ENCODE assay signal across 8 mouse cellular contexts in genomic region chr10:80270734-80271181, GRCm38 (mm10). TPM values are rescaled to one million over a fixed set of nuclear protein-coding genes. Genes with fewer than 3 reads are reported as not detected.
DNase-seq lines count a peak whose midpoint lies in the region; ATAC-seq lines count a peak whose summit lies in the region.

No protein-coding gene starts in this region.

- H3K27ac ChIP-seq in heart, embryonic 11.5 days (ENCODE audit: low read depth, low read length): no peak overlapping the region
- H3K27ac ChIP-seq in hindbrain, embryonic 16.5 days (ENCODE audit: low read depth, low read length): peak overlapping the region; percentile 12; the same call in 1 of the 2 replicates
- H3K27ac ChIP-seq in macrophage: peak overlapping the region; percentile 34

- H3K9me3 ChIP-seq in heart, embryonic 11.5 days (replicated peaks; ENCODE audit: control insufficient read depth, low read length): no peaks in the 10 kb centered on the region
- H3K9me3 ChIP-seq in hindbrain, embryonic 16.5 days (ENCODE audit: control insufficient read depth, low read length): no peaks in the 10 kb centered on the region

- 74% methylated on average over 6 of the region's 6 CpGs for WGBS in heart, embryonic 11.5 days (ENCODE audit: insufficient replicate concordance)
- WGBS in hindbrain, embryonic 16.5 days: 66% methylated on average over 6 of the region's 6 CpGs
- 42% methylated on average over 6 of the region's 6 CpGs for WGBS in macrophage (ENCODE audit: missing documents)

- 0 out of 2 replicates have a peak overlapping the region, but pooled peaks have one; percentile 12 for H3K4me2 ChIP-seq in heart, embryonic 11.5 days
- H3K4me2 ChIP-seq in hindbrain, embryonic 16.5 days (ENCODE audit: low read length): no peak overlapping the region

- H3K4me3 ChIP-seq in heart, embryonic 11.5 days (ENCODE audit: low read depth, low read length): no peak overlapping the region
- no peak overlapping the region for H3K4me3 ChIP-seq in hindbrain, embryonic 16.5 days (ENCODE audit: low read length)
- H3K4me3 ChIP-seq in macrophage (ENCODE audit: inconsistent target): no peak overlapping the region

- peaks cover 20% of the 10 kb centered on the region for H3K36me3 ChIP-seq in heart, embryonic 11.5 days (ENCODE audit: control insufficient read depth, insufficient read depth, low read length)
- H3K36me3 ChIP-seq in hindbrain, embryonic 16.5 days (ENCODE audit: control insufficient read depth, insufficient read depth, low read length): peaks cover 3% of the 10 kb centered on the region; the same call in 1 of the 2 replicates
- peaks cover 17% of the 10 kb centered on the region for H3K36me3 ChIP-seq in macrophage (ENCODE audit: inconsistent target)

- no peaks in the 10 kb centered on the region for H3K27me3 ChIP-seq in heart, embryonic 11.5 days (ENCODE audit: control insufficient read depth, insufficient read depth, low read length)
- no peaks in the 10 kb centered on the region for H3K27me3 ChIP-seq in hindbrain, embryonic 16.5 days (replicated peaks; ENCODE audit: control insufficient read depth, insufficient read depth, low read length)

- H3K9ac ChIP-seq in heart, embryonic 11.5 days (ENCODE audit: low read depth, low read length): 0 out of 2 replicates have a peak overlapping the region, but pooled peaks have one; percentile 23
- H3K9ac ChIP-seq in hindbrain, embryonic 16.5 days (ENCODE audit: low read depth, low read length): peak overlapping the region; percentile 47

- peaks cover 100% of the 10 kb centered on the region for H3K79me2 ChIP-seq in macrophage (ENCODE audit: inconsistent target)

- DNase-seq in heart, adult 18-20 months: no peak
- DNase-seq in adrenal gland, postnatal 36 days: peak; percentile 75
- DNase-seq in retina, postnatal 1 day: no peak
- no peak for DNase-seq in testis, postnatal 10 days (ENCODE audit: low spot score)
- no peak for DNase-seq in urinary bladder, postnatal 4 days (ENCODE audit: low spot score in 2 of 2)

- no peak for ATAC-seq in heart, embryonic 11.5 days (replicated peaks; ENCODE audit: insufficient number of reproducible peaks, low FRiP score, low TSS enrichment)
- ATAC-seq in hindbrain, embryonic 16.5 days: no peak

- peaks cover 46% of the 10 kb centered on the region for H3K4me1 ChIP-seq in heart, embryonic 11.5 days (ENCODE audit: control insufficient read depth, insufficient read depth, low read length)
- H3K4me1 ChIP-seq in hindbrain, embryonic 16.5 days (ENCODE audit: control insufficient read depth, insufficient read depth, low read depth, low read length): peaks cover 52% of the 10 kb centered on the region

RNA-seq across cellular contexts. Expression of gene Dazap1, which starts 9.5 kb away (rescaled TPM):
- polyA plus RNA-seq in heart, embryonic 11.5 days (2014; fragmentation: Nextera tagmentation; extraction: Ambion mirVana): 28.4 and 29.9 TPM in 2 replicates
- total RNA-seq in heart, adult 18-20 months (2021): 10 to 100 TPM; 46.9 to 58.8 TPM
- total RNA-seq in adrenal gland, postnatal 36 days (2021): 10 to 100 TPM; 82.1 to 90.4 TPM
- polyA plus RNA-seq in hindbrain, embryonic 16.5 days (2015; fragmentation: Nextera tagmentation; extraction: Ambion mirVana): 38.4 and 38.5 TPM in 2 replicates
- 100 to 1,000 TPM; 101 to 504 (median 250) TPM for total RNA-seq in macrophage (2018; cell fraction: chromatin; rRNA removed)
- total RNA-seq in macrophage (2018; cell fraction: cytosol; rRNA removed): 10 to 100 TPM; 46.4 to 81.7 (median 59.2) TPM
- 100 to 1,000 TPM in 19 of 26 experiments, 10 to 100 TPM in 7; 65.7 to 287 (median 127) TPM for total RNA-seq in macrophage (2018; cell fraction: nucleus; rRNA removed)
- polyA plus RNA-seq in macrophage (2018): 75.1 to 96.3 TPM (median 76.2 TPM) in 3 replicates

RNA-seq across cellular contexts. Expression of gene Gamt, which starts 9.9 kb away (rescaled TPM):
- 57.2 and 59.0 TPM in 2 replicates for polyA plus RNA-seq in heart, embryonic 11.5 days (2014; fragmentation: Nextera tagmentation; extraction: Ambion mirVana)
- 10 to 100 TPM in 1 of 2 experiments, 1 to 10 TPM in 1; 8.9 to 14.8 TPM for total RNA-seq in heart, adult 18-20 months (2021)
- total RNA-seq in adrenal gland, postnatal 36 days (2021): 100 to 1,000 TPM; 195 to 311 TPM
- 31.8 and 32.6 TPM in 2 replicates for polyA plus RNA-seq in hindbrain, embryonic 16.5 days (2015; fragmentation: Nextera tagmentation; extraction: Ambion mirVana)
- 1 to 10 TPM in 18 of 26 experiments, not detected in 8; 1.1 to 7.6 (median 3.6) TPM for total RNA-seq in macrophage (2018; cell fraction: chromatin; rRNA removed)
- 10 to 100 TPM in 23 of 26 experiments, 1 to 10 TPM in 3; 8.8 to 18.0 (median 12.7) TPM for total RNA-seq in macrophage (2018; cell fraction: cytosol; rRNA removed)
- total RNA-seq in macrophage (2018; cell fraction: nucleus; rRNA removed): 10 to 100 TPM in 1 of 26 experiments, 1 to 10 TPM in 25; 1.3 to 11.7 (median 3.4) TPM
- polyA plus RNA-seq in macrophage (2018): 8.2 to 24.0 TPM (median 13.8 TPM) in 3 replicates

RNA-seq across cellular contexts. Expression of gene Rps15, which starts 21.5 kb away (rescaled TPM):
- 702 and 828 TPM in 2 replicates for polyA plus RNA-seq in heart, embryonic 11.5 days (2014; fragmentation: Nextera tagmentation; extraction: Ambion mirVana)
- 100 to 1,000 TPM; 745 to 872 TPM for total RNA-seq in heart, adult 18-20 months (2021)
- 1,000 to 10,000 TPM; 1,173 to 1,236 TPM for total RNA-seq in adrenal gland, postnatal 36 days (2021)
- 491 and 527 TPM in 2 replicates for polyA plus RNA-seq in hindbrain, embryonic 16.5 days (2015; fragmentation: Nextera tagmentation; extraction: Ambion mirVana)
- total RNA-seq in macrophage (2018; cell fraction: chromatin; rRNA removed): 100 to 1,000 TPM in 1 of 26 experiments, 10 to 100 TPM in 24, 1 to 10 TPM in 1; 6.0 to 250 (median 35.3) TPM
- 1,000 to 10,000 TPM in 13 of 26 experiments, 100 to 1,000 TPM in 13; 776 to 2,120 (median 1,175) TPM for total RNA-seq in macrophage (2018; cell fraction: cytosol; rRNA removed)
- total RNA-seq in macrophage (2018; cell fraction: nucleus; rRNA removed): 100 to 1,000 TPM; 155 to 338 (median 220) TPM
- 1,044 to 2,135 TPM (median 1,962 TPM) in 3 replicates for polyA plus RNA-seq in macrophage (2018)

RNA-seq across cellular contexts. Expression of gene Ndufs7, which starts 21.8 kb away (rescaled TPM):
- polyA plus RNA-seq in heart, embryonic 11.5 days (2014; fragmentation: Nextera tagmentation; extraction: Ambion mirVana): 499 and 501 TPM in 2 replicates
- 1,000 to 10,000 TPM; 1,019 to 1,055 TPM for total RNA-seq in heart, adult 18-20 months (2021)
- 100 to 1,000 TPM; 266 to 279 TPM for total RNA-seq in adrenal gland, postnatal 36 days (2021)
- 349 and 361 TPM in 2 replicates for polyA plus RNA-seq in hindbrain, embryonic 16.5 days (2015; fragmentation: Nextera tagmentation; extraction: Ambion mirVana)
- 10 to 100 TPM in 25 of 26 experiments, 1 to 10 TPM in 1; 7.7 to 70.5 (median 32.8) TPM for total RNA-seq in macrophage (2018; cell fraction: chromatin; rRNA removed)
- total RNA-seq in macrophage (2018; cell fraction: cytosol; rRNA removed): 100 to 1,000 TPM in 16 of 26 experiments, 10 to 100 TPM in 10; 77.8 to 131 (median 102) TPM
- total RNA-seq in macrophage (2018; cell fraction: nucleus; rRNA removed): 10 to 100 TPM; 16.9 to 69.3 (median 39.0) TPM
- polyA plus RNA-seq in macrophage (2018): 31.2 to 113 TPM (median 79.8 TPM) in 3 replicates

RNA-seq across cellular contexts. Expression of gene Apc2, which starts 25.0 kb away (rescaled TPM):
- 0.55 and 0.69 TPM in 2 replicates for polyA plus RNA-seq in heart, embryonic 11.5 days (2014; fragmentation: Nextera tagmentation; extraction: Ambion mirVana)
- 1 to 10 TPM; 2.6 to 2.8 TPM for total RNA-seq in heart, adult 18-20 months (2021)
- 1 to 10 TPM in 1 of 2 experiments, under 1 TPM in 1; 0.70 to 1.5 TPM for total RNA-seq in adrenal gland, postnatal 36 days (2021)
- 139 and 149 TPM in 2 replicates for polyA plus RNA-seq in hindbrain, embryonic 16.5 days (2015; fragmentation: Nextera tagmentation; extraction: Ambion mirVana)
- total RNA-seq in macrophage (2018; cell fraction: chromatin; rRNA removed): 1 to 10 TPM in 1 of 26 experiments, under 1 TPM in 22, not detected in 3; 0.06 to 1.2 (median 0.46) TPM
- total RNA-seq in macrophage (2018; cell fraction: cytosol; rRNA removed): under 1 TPM; 0.03 to 0.24 (median 0.11) TPM
- under 1 TPM in 24 of 26 experiments, not detected in 2; 0.06 to 0.78 (median 0.23) TPM for total RNA-seq in macrophage (2018; cell fraction: nucleus; rRNA removed)
- polyA plus RNA-seq in macrophage (2018): 0.03 to 0.13 TPM (median 0.06 TPM) in 3 replicates

Comparison
In these comparisons a context has a peak if more than half of its experiments do, and no peak if none do; other contexts are left out.
1. DNase-seq: peak in adrenal gland, postnatal 36 days (2 of 2); none in heart, adult 18-20 months (0 of 2), retina, postnatal 1 day (single experiment), testis, postnatal 10 days (single experiment) and urinary bladder, postnatal 4 days (0 of 2).